Mouse (Mus musculus) limb, embryonic 10.5 days (tissue): ENCODE results near the gene Sirpa. TPM values are rescaled to one million over a fixed set of nuclear protein-coding genes. Genes with fewer than 3 reads are reported as not detected.
A peak's percentile ranks its signal among the peaks of the same experiment; 100 is the strongest.

Source experiments
- DNase-seq: peaks from one replicate; pipeline ENCODE4 v3.0.0-alpha.2; 2017; ENCODE audit warnings: low spot score
- H3K27ac ChIP-seq: fragments of 300-500 bp; sonication (generic); 2 replicates; pipeline ENCODE4 v1.5.1; 2016; ENCODE audit warnings: mild to moderate bottlenecking
- H3K27me3 ChIP-seq: fragments of 300-500 bp; sonication (generic); 2 replicates; pipeline ENCODE4 v1.6.1; 2016; ENCODE audit warnings: low read depth, mild to moderate bottlenecking; ENCODE audit not compliant: poor library complexity, severe bottlenecking
- H3K36me3 ChIP-seq: fragments of 300-500 bp; sonication (generic); 2 replicates; pipeline ENCODE4 v1.6.1; 2016; ENCODE audit warnings: mild to moderate bottlenecking, moderate library complexity
- H3K4me1 ChIP-seq: fragments of 300-500 bp; sonication (generic); 2 replicates; pipeline ENCODE4 v1.6.1; 2016
- H3K4me3 ChIP-seq: fragments of 300-500 bp; sonication (generic); 2 replicates; pipeline ENCODE4 v1.5.1; 2016; ENCODE audit warnings: mild to moderate bottlenecking, moderate library complexity
- H3K9me3 ChIP-seq: fragments of 300-500 bp; sonication (generic); replicated peaks from 2 replicates; pipeline ENCODE4 v1.6.1; 2016; ENCODE audit warnings: mild to moderate bottlenecking
- WGBS: fragments of 180-500 bp; shearing (Covaris S2); methylation state at CpG from one replicate; pipeline ENCODE4 v1.1.7; 2016; 5-methylcytosine and 5-hydroxymethylcytosine counted together
- polyA plus RNA-seq: library from polyadenylated mRNA; unstranded; fragments of >200 nt; fragmentation: Nextera tagmentation; extraction: Ambion mirVana; gene quantifications from 2 replicates; pipeline ENCODE4 v1.2.1, GENCODE M21; 2016

Gene Sirpa
- polyA plus RNA-seq, 1 experiment from 2014 or later: 11.5 TPM

GRCm38 (mm10) chr2:129601894-129602663 lies 9.4 kb downstream of the Sirpa start:
- H3K4me1 ChIP-seq: peaks cover 37% of the 10 kb centered on the region

GRCm38 (mm10) chr2:129602856-129603255 lies 10.2 kb downstream of the Sirpa start:
- no peaks in the 10 kb centered on the region for H3K9me3 ChIP-seq
- H3K4me1 ChIP-seq: peaks cover 38% of the 10 kb centered on the region
- no peaks in the 10 kb centered on the region for H3K27me3 ChIP-seq
- H3K36me3 ChIP-seq: no peaks in the 10 kb centered on the region
- H3K27ac ChIP-seq: no peak overlapping the region
- no peak overlapping the region for H3K4me3 ChIP-seq
- WGBS: 94% methylated on average over 7 of the region's 7 CpGs
- no peak for DNase-seq

More at GRCm38 (mm10) chr2:129601894-129602663, 9.4 kb downstream of the Sirpa start:
- no peak for DNase-seq
- Histone ChIP-seq H3K9me3 (no peaks in the 10 kb centered on the region), H3K27me3 (no peaks in the 10 kb centered on the region), H3K27ac (no peak overlapping the region), H3K4me3 (no peak overlapping the region), H3K36me3 (no peaks in the 10 kb centered on the region)
- WGBS: 82% methylated on average over 10 of the region's 10 CpGs

- H3K27ac ChIP-seq: no peak overlapping the region
- H3K27me3 ChIP-seq: no peaks in the 10 kb centered on the region
- H3K4me1 ChIP-seq: peaks cover 34% of the 10 kb centered on the region
- H3K4me3 ChIP-seq: no peak overlapping the region
- 92% methylated on average over 1 of the region's 1 CpGs for WGBS
- H3K36me3 ChIP-seq: no peaks in the 10 kb centered on the region
- no peaks in the 10 kb centered on the region for H3K9me3 ChIP-seq
- DNase-seq: peak; percentile 40
Measured at GRCm38 (mm10) chr2:129603536-129603935, 10.9 kb downstream of the Sirpa start.

- no peak for DNase-seq
Measured at GRCm38 (mm10) chr2:129604032-129604431, 11.4 kb downstream of the Sirpa start.

GRCm38 (mm10) chr2:129605816-129606215 lies 13.2 kb downstream of the Sirpa start:
- Histone ChIP-seq H3K27ac (no peak overlapping the region), H3K4me1 (peaks cover 21% of the 10 kb centered on the region), H3K9me3 (no peaks in the 10 kb centered on the region), H3K36me3 (peaks cover 8% of the 10 kb centered on the region; the same call in 1 of the 2 replicates), H3K27me3 (no peaks in the 10 kb centered on the region), H3K4me3 (no peak overlapping the region)
- 70% methylated on average over 3 of the region's 3 CpGs for WGBS
- DNase-seq: no peak

More at GRCm38 (mm10) chr2:129604032-129604431, 11.4 kb downstream of the Sirpa start:
- no peak overlapping the region for H3K4me3 ChIP-seq
- 32% methylated on average over 6 of the region's 6 CpGs for WGBS
- no peaks in the 10 kb centered on the region for H3K36me3 ChIP-seq
- H3K4me1 ChIP-seq: peaks cover 29% of the 10 kb centered on the region
- H3K9me3 ChIP-seq: no peaks in the 10 kb centered on the region
- H3K27ac ChIP-seq: no peak overlapping the region
- H3K27me3 ChIP-seq: no peaks in the 10 kb centered on the region

- peaks cover 8% of the 10 kb centered on the region; the same call in 1 of the 2 replicates for H3K36me3 ChIP-seq
- no peak for DNase-seq
- H3K4me1 ChIP-seq: peaks cover 17% of the 10 kb centered on the region
- no peak overlapping the region for H3K27ac ChIP-seq
- WGBS: 34% methylated on average over 8 of the region's 8 CpGs
- H3K27me3 ChIP-seq: no peaks in the 10 kb centered on the region
- no peak overlapping the region for H3K4me3 ChIP-seq
- no peaks in the 10 kb centered on the region for H3K9me3 ChIP-seq
Measured at GRCm38 (mm10) chr2:129606269-129606668, 13.6 kb downstream of the Sirpa start.

GRCm38 (mm10) chr2:129606899-129607298 lies 14.3 kb downstream of the Sirpa start:
- Histone ChIP-seq H3K4me1 (peaks cover 16% of the 10 kb centered on the region), H3K4me3 (no peak overlapping the region), H3K27me3 (no peaks in the 10 kb centered on the region), H3K27ac (no peak overlapping the region), H3K36me3 (peaks cover 8% of the 10 kb centered on the region; the same call in 1 of the 2 replicates), H3K9me3 (no peaks in the 10 kb centered on the region)
- no peak for DNase-seq
- WGBS: 95% methylated on average over 2 of the region's 2 CpGs

- 87% methylated on average over 6 of the region's 6 CpGs for WGBS
- Histone ChIP-seq H3K4me1 (peaks cover 5% of the 10 kb centered on the region), H3K4me3 (no peak overlapping the region), H3K27ac (no peak overlapping the region), H3K27me3 (no peaks in the 10 kb centered on the region), H3K9me3 (no peaks in the 10 kb centered on the region), H3K36me3 (peaks cover 18% of the 10 kb centered on the region; the same call in 1 of the 2 replicates)
- DNase-seq: no peak
Measured at GRCm38 (mm10) chr2:129613971-129614370, 21.3 kb downstream of the Sirpa start.

- peaks cover 15% of the 10 kb centered on the region; the same call in 1 of the 2 replicates for H3K36me3 ChIP-seq
- no peak overlapping the region for H3K4me3 ChIP-seq
- peaks cover 8% of the 10 kb centered on the region for H3K4me1 ChIP-seq
- H3K9me3 ChIP-seq: no peaks in the 10 kb centered on the region
- 94% methylated on average over 10 of the region's 10 CpGs for WGBS
- no peak overlapping the region for H3K27ac ChIP-seq
- no peaks in the 10 kb centered on the region for H3K27me3 ChIP-seq
- DNase-seq: no peak
Measured at GRCm38 (mm10) chr2:129614482-129615185, 22.0 kb downstream of the Sirpa start.

- WGBS: 83% methylated on average over 7 of the region's 7 CpGs
- H3K4me1 ChIP-seq: peaks cover 18% of the 10 kb centered on the region
- no peak overlapping the region for H3K27ac ChIP-seq
- no peak for DNase-seq
- no peak overlapping the region for H3K4me3 ChIP-seq
- no peaks in the 10 kb centered on the region for H3K27me3 ChIP-seq
- no peaks in the 10 kb centered on the region for H3K9me3 ChIP-seq
- 0 out of 2 replicates have a peak, but pooled peaks cover 10% of the 10 kb centered on the region for H3K36me3 ChIP-seq
Measured at GRCm38 (mm10) chr2:129620148-129620547, 27.5 kb downstream of the Sirpa start.

GRCm38 (mm10) chr2:129620881-129621280 lies 28.2 kb downstream of the Sirpa start:
- Histone ChIP-seq H3K27me3 (no peaks in the 10 kb centered on the region), H3K9me3 (no peaks in the 10 kb centered on the region), H3K4me1 (peaks cover 18% of the 10 kb centered on the region), H3K36me3 (0 out of 2 replicates have a peak, but pooled peaks cover 4% of the 10 kb centered on the region), H3K27ac (no peak overlapping the region), H3K4me3 (no peak overlapping the region)
- 88% methylated on average over 5 of the region's 5 CpGs for WGBS
- no peak for DNase-seq

- peak; percentile 26 for DNase-seq
- no peak overlapping the region for H3K27ac ChIP-seq
- H3K4me1 ChIP-seq: peaks cover 18% of the 10 kb centered on the region
- WGBS: 86% methylated on average over 9 of the region's 9 CpGs
- H3K9me3 ChIP-seq: no peaks in the 10 kb centered on the region
- H3K4me3 ChIP-seq: no peak overlapping the region
- H3K36me3 ChIP-seq: no peaks in the 10 kb centered on the region
- no peaks in the 10 kb centered on the region for H3K27me3 ChIP-seq
Measured at GRCm38 (mm10) chr2:129621654-129622490, 29.2 kb downstream of the Sirpa start.
